Mouse (Mus musculus) testis, adult 2 months (tissue): ENCODE results near the gene Cnot10. TPM values are rescaled to one million over a fixed set of nuclear protein-coding genes. Genes with fewer than 3 reads are reported as not detected.

Experiments used
- H3K27ac ChIP-seq: fragments of 200-500 bp; 2 replicates; pipeline ENCODE4 v1.5.1; 2012; ENCODE audit warnings: low read depth, low read length; ENCODE audit not compliant: control insufficient read depth, insufficient read depth
- H3K27me3 ChIP-seq: fragments of 200-500 bp; 2 replicates; pipeline ENCODE4 v1.6.1; 2012; ENCODE audit warnings: mild to moderate bottlenecking, low read length, moderate library complexity; ENCODE audit not compliant: control insufficient read depth, insufficient read depth
- H3K36me3 ChIP-seq: fragments of 200-500 bp; 2 replicates; pipeline ENCODE4 v1.6.1; 2012; ENCODE audit warnings: mild to moderate bottlenecking, low read length; ENCODE audit not compliant: control insufficient read depth, insufficient read depth
- H3K4me1 ChIP-seq: fragments of 200-500 bp; 2 replicates; pipeline ENCODE4 v1.6.1; 2012; ENCODE audit warnings: low read length; ENCODE audit not compliant: control insufficient read depth, insufficient read depth
- H3K4me3 ChIP-seq: fragments of 200-500 bp; 2 replicates; pipeline ENCODE4 v1.5.1; 2012; ENCODE audit warnings: low read depth, mild to moderate bottlenecking, low read length, moderate library complexity, mixed read lengths; ENCODE audit not compliant: control insufficient read depth
- CTCF ChIP-seq: fragments of 200-500 bp; IDR thresholded peaks from 2 replicates; pipeline ENCODE4 v1.5.1; 2012; ENCODE audit warnings: low read depth, mild to moderate bottlenecking, inconsistent platforms, low read length, moderate library complexity; ENCODE audit not compliant: control insufficient read depth, insufficient read depth, insufficient replicate concordance
- POLR2A ChIP-seq: fragments of 200-500 bp; IDR thresholded peaks from 2 replicates; pipeline ENCODE4 v1.6.1; 2012; ENCODE audit warnings: low read depth, mild to moderate bottlenecking, inconsistent platforms, low read length, moderate library complexity; ENCODE audit not compliant: control insufficient read depth
- polyA plus RNA-seq: library from polyadenylated mRNA; depleted of rRNA; stranded (reverse); fragments of >200 nt; gene quantifications from 2 replicates; pipeline ENCODE4 v1.2.3, GENCODE M21; 2012

The Cnot10 gene
- polyA plus RNA-seq, 1 experiment: 40.1 TPM

GRCm38 (mm10) chr9:114636751-114637150, 3.2 kb downstream of the Cnot10 start:
- H3K4me3 ChIP-seq: no peak overlapping the region
- TF ChIP-seq POLR2A (no peak), CTCF (no peak)
- H3K36me3 ChIP-seq: no peaks in the 10 kb centered on the region
- no peak overlapping the region for H3K27ac ChIP-seq
- no peaks in the 10 kb centered on the region for H3K27me3 ChIP-seq
- peaks cover 8% of the 10 kb centered on the region for H3K4me1 ChIP-seq

- no peak overlapping the region for H3K27ac ChIP-seq
- no peak overlapping the region for H3K4me3 ChIP-seq
- H3K27me3 ChIP-seq: no peaks in the 10 kb centered on the region
- H3K4me1 ChIP-seq: peaks cover 8% of the 10 kb centered on the region
- TF ChIP-seq POLR2A (no peak), CTCF (no peak)
- H3K36me3 ChIP-seq: no peaks in the 10 kb centered on the region
Observed at GRCm38 (mm10) chr9:114636150-114636549, 3.8 kb downstream of the Cnot10 start.

DNA sequence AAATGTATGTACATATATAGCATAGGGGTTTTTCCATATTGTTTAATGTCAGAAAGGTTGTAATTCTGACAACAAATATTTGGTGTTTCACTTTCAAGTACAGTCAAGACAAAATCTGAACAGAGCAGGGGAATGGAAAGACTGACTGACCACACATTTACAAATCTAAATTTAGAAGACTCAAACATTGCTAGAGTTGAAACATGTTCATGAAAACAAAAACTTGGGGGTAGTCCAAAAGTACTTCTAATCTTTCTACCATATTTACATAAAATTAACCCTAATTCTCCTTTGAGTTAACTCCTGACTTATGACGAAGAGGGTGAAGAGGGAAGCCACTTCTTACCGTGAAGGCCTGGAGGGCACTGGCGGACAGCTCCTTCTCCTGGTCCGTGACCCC, 7.7 kb downstream of the Cnot10 start:
- no peaks in the 10 kb centered on the region for H3K36me3 ChIP-seq
- no peak overlapping the region for H3K27ac ChIP-seq

GRCm38 (mm10) chr9:114626726-114627125, 13.3 kb downstream of the Cnot10 start:
- no peaks in the 10 kb centered on the region for H3K4me1 ChIP-seq
- no peak overlapping the region for H3K4me3 ChIP-seq
- H3K36me3 ChIP-seq: peaks cover 4% of the 10 kb centered on the region
- no peak overlapping the region for H3K27ac ChIP-seq
- no peaks in the 10 kb centered on the region for H3K27me3 ChIP-seq
- no peak for TF ChIP-seq CTCF
- no peak for TF ChIP-seq POLR2A

More for the DNA sequence above, 7.7 kb downstream of the Cnot10 start:
- Histone ChIP-seq H3K4me1 (peaks cover 6% of the 10 kb centered on the region), H3K4me3 (no peak overlapping the region), H3K27me3 (no peaks in the 10 kb centered on the region)
- TF ChIP-seq CTCF (no peak), POLR2A (no peak)

DNA sequence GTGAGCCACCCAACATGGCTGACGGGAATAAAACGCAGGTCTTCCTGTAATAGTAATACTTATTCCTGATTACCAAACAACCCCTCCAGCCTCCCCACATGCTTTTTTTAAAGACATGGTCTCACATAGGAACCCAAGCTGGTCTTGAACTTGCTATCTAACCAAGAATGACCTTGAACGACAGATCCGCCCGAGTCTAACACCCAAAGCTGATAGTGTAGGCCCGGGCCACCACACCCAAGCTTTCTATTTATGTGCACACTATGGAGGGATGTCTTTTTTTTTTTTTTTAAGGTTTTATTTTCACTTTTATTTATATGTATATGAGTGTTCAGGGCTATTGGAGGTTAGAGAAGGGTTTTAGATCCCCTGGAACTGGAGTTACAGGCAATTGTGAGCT, 15.8 kb downstream of the Cnot10 start:
- peaks cover 5% of the 10 kb centered on the region for H3K36me3 ChIP-seq
- no peaks in the 10 kb centered on the region for H3K4me1 ChIP-seq
- H3K27ac ChIP-seq: no peak overlapping the region
- H3K4me3 ChIP-seq: no peak overlapping the region
- H3K27me3 ChIP-seq: no peaks in the 10 kb centered on the region
- no peak for TF ChIP-seq POLR2A
- TF ChIP-seq CTCF: no peak

- Histone ChIP-seq H3K27ac (no peak overlapping the region), H3K36me3 (peaks cover 6% of the 10 kb centered on the region), H3K27me3 (no peaks in the 10 kb centered on the region), H3K4me1 (no peaks in the 10 kb centered on the region), H3K4me3 (no peak overlapping the region)
- TF ChIP-seq POLR2A (no peak), CTCF (no peak)
Observed at GRCm38 (mm10) chr9:114621149-114621548, 18.8 kb downstream of the Cnot10 start.

- H3K4me3 ChIP-seq: no peak overlapping the region
- H3K36me3 ChIP-seq: peaks cover 7% of the 10 kb centered on the region
- TF ChIP-seq POLR2A: no peak
- no peak for TF ChIP-seq CTCF
- no peaks in the 10 kb centered on the region for H3K27me3 ChIP-seq
- no peak overlapping the region for H3K27ac ChIP-seq
- no peaks in the 10 kb centered on the region for H3K4me1 ChIP-seq
Observed at GRCm38 (mm10) chr9:114614176-114614953, 25.6 kb downstream of the Cnot10 start.

GRCm38 (mm10) chr9:114613026-114613425, 27.0 kb downstream of the Cnot10 start:
- Histone ChIP-seq H3K4me1 (no peaks in the 10 kb centered on the region), H3K27ac (no peak overlapping the region), H3K36me3 (peaks cover 7% of the 10 kb centered on the region), H3K27me3 (no peaks in the 10 kb centered on the region), H3K4me3 (no peak overlapping the region)
- TF ChIP-seq POLR2A (no peak), CTCF (no peak)
